Mouse (Mus musculus): ENCODE results near the gene Ak7. TPM values are rescaled to one million over a fixed set of nuclear protein-coding genes. Genes with fewer than 3 reads are reported as not detected.

Ak7 gene
- polyA plus RNA-seq, 1 experiment from 2014 or later, result 4.1 TPM

- WGBS, result 68% methylated on average over 10 of the region's 10 CpGs
- ATAC-seq (replicated peaks; ENCODE audit: low FRiP score, low read depth), result no peak
These were observed 63.9 kb downstream of the Ak7 start for GRCm38 (mm10) chr12:105769700-105770099.

GRCm38 (mm10) chr12:105774871-105775270 lies 69.1 kb downstream of the Ak7 start:
- Histone ChIP-seq H3K4me2 (ENCODE audit: low read length) (no peak overlapping the region), H3K9ac (ENCODE audit: low read depth, low read length) (no peak overlapping the region), H3K27ac (no peak overlapping the region), H3K4me3 (replicated peaks; ENCODE audit: low read depth, low read length) (no peak overlapping the region), H3K9me3 (replicated peaks; ENCODE audit: low read length) (no peaks in the 10 kb centered on the region), H3K36me3 (ENCODE audit: insufficient read depth, low read length) (no peaks in the 10 kb centered on the region), H3K27me3 (ENCODE audit: insufficient read depth, low read length) (no peaks in the 10 kb centered on the region), H3K4me1 (replicated peaks; ENCODE audit: insufficient read depth, low read length) (no peaks in the 10 kb centered on the region)
- DNase-seq (ENCODE audit: low spot score) (peak; percentile 58), ATAC-seq (replicated peaks; ENCODE audit: low FRiP score, low read depth) (no peak)
- WGBS, result 52% methylated on average over 7 of the region's 7 CpGs
- TF ChIP-seq CTCF (IDR thresholded peaks at IDR 0.05; ENCODE audit: low read depth), result no peak

More at GRCm38 (mm10) chr12:105769700-105770099, 63.9 kb downstream of the Ak7 start:
- no peak overlapping the region for H3K4me3 ChIP-seq (replicated peaks; ENCODE audit: low read depth, low read length)
- H3K27me3 ChIP-seq (ENCODE audit: insufficient read depth, low read length), result no peaks in the 10 kb centered on the region
- no peak overlapping the region for H3K9ac ChIP-seq (ENCODE audit: low read depth, low read length)
- no peak overlapping the region for H3K4me2 ChIP-seq (ENCODE audit: low read length)
- no peak overlapping the region for H3K27ac ChIP-seq
- no peak for TF ChIP-seq CTCF (IDR thresholded peaks at IDR 0.05; ENCODE audit: low read depth)
- H3K4me1 ChIP-seq (replicated peaks; ENCODE audit: insufficient read depth, low read length), result no peaks in the 10 kb centered on the region
- no peaks in the 10 kb centered on the region for H3K36me3 ChIP-seq (ENCODE audit: insufficient read depth, low read length)
- H3K9me3 ChIP-seq (replicated peaks; ENCODE audit: low read length), result no peaks in the 10 kb centered on the region
- peak; percentile 25 for DNase-seq (ENCODE audit: low spot score)

GRCm38 (mm10) chr12:105777651-105778050 lies 71.9 kb downstream of the Ak7 start:
- Histone ChIP-seq H3K4me1 (replicated peaks; ENCODE audit: insufficient read depth, low read length) (no peaks in the 10 kb centered on the region), H3K4me2 (ENCODE audit: low read length) (no peak overlapping the region), H3K9ac (ENCODE audit: low read depth, low read length) (no peak overlapping the region), H3K27ac (no peak overlapping the region), H3K9me3 (replicated peaks; ENCODE audit: low read length) (no peaks in the 10 kb centered on the region), H3K4me3 (replicated peaks; ENCODE audit: low read depth, low read length) (no peak overlapping the region), H3K36me3 (ENCODE audit: insufficient read depth, low read length) (no peaks in the 10 kb centered on the region), H3K27me3 (ENCODE audit: insufficient read depth, low read length) (no peaks in the 10 kb centered on the region)
- 94% methylated on average over 4 of the region's 4 CpGs for WGBS
- ATAC-seq (replicated peaks; ENCODE audit: low FRiP score, low read depth), result no peak
- DNase-seq (ENCODE audit: low spot score), result no peak
- TF ChIP-seq CTCF (IDR thresholded peaks at IDR 0.05; ENCODE audit: low read depth), result no peak

- Histone ChIP-seq H3K27me3 (ENCODE audit: insufficient read depth, low read length) (no peaks in the 10 kb centered on the region), H3K4me3 (replicated peaks; ENCODE audit: low read depth, low read length) (peak within 1 kb of the TSS; percentile 97), H3K4me2 (ENCODE audit: low read length) (peak within 1 kb of the TSS; percentile 80), H3K27ac (peak within 1 kb of the TSS; percentile 99), H3K36me3 (ENCODE audit: insufficient read depth, low read length) (no peaks in the 10 kb centered on the region), H3K9ac (ENCODE audit: low read depth, low read length) (peak within 1 kb of the TSS; percentile 98), H3K9me3 (replicated peaks; ENCODE audit: low read length) (no peaks in the 10 kb centered on the region), H3K4me1 (replicated peaks; ENCODE audit: insufficient read depth, low read length) (peaks cover 6% of the 10 kb centered on the region; the same call in 1 of the 2 replicates)
- under 1% methylated on average over 69 of the region's 85 CpGs for WGBS
- no peak for TF ChIP-seq CTCF (IDR thresholded peaks at IDR 0.05; ENCODE audit: low read depth)
- peak; percentile 92 for ATAC-seq (replicated peaks; ENCODE audit: low FRiP score, low read depth)
- peak; percentile 95 for DNase-seq (ENCODE audit: low spot score)
These were observed 78.6 kb downstream of the Ak7 start, which contains the start of gene Papola for GRCm38 (mm10) chr12:105784196-105784999. Papola (plus strand) TSS chr12:105784694.

GRCm38 (mm10) chr12:105785000-105785774 lies 79.4 kb downstream of the Ak7 start:
- Histone ChIP-seq H3K9ac (ENCODE audit: low read depth, low read length) (peak overlapping the region; percentile 98), H3K27me3 (ENCODE audit: insufficient read depth, low read length) (no peaks in the 10 kb centered on the region), H3K4me2 (ENCODE audit: low read length) (peak overlapping the region; percentile 80), H3K27ac (peak overlapping the region; percentile 99), H3K4me3 (replicated peaks; ENCODE audit: low read depth, low read length) (peak overlapping the region; percentile 97), H3K9me3 (replicated peaks; ENCODE audit: low read length) (no peaks in the 10 kb centered on the region), H3K4me1 (replicated peaks; ENCODE audit: insufficient read depth, low read length) (peaks cover 6% of the 10 kb centered on the region; the same call in 1 of the 2 replicates), H3K36me3 (ENCODE audit: insufficient read depth, low read length) (no peaks in the 10 kb centered on the region)
- DNase-seq (ENCODE audit: low spot score) (peak; percentile 74), ATAC-seq (replicated peaks; ENCODE audit: low FRiP score, low read depth) (peak; percentile 74)
- under 1% methylated on average over 48 of the region's 53 CpGs for WGBS
- no peak for TF ChIP-seq CTCF (IDR thresholded peaks at IDR 0.05; ENCODE audit: low read depth)

- WGBS, result 55% methylated on average over 1 of the region's 1 CpGs
- peak overlapping the region; percentile 98; the same call in 1 of the 2 replicates for H3K9ac ChIP-seq (ENCODE audit: low read depth, low read length)
- H3K4me2 ChIP-seq (ENCODE audit: low read length), result peak overlapping the region; percentile 80
- H3K4me1 ChIP-seq (replicated peaks; ENCODE audit: insufficient read depth, low read length), result peaks cover 6% of the 10 kb centered on the region; the same call in 1 of the 2 replicates
- no peak for DNase-seq (ENCODE audit: low spot score)
- no peak for TF ChIP-seq CTCF (IDR thresholded peaks at IDR 0.05; ENCODE audit: low read depth)
- peak overlapping the region; percentile 97 for H3K4me3 ChIP-seq (replicated peaks; ENCODE audit: low read depth, low read length)
- H3K27ac ChIP-seq, result no peak overlapping the region
- no peaks in the 10 kb centered on the region for H3K9me3 ChIP-seq (replicated peaks; ENCODE audit: low read length)
- no peaks in the 10 kb centered on the region for H3K36me3 ChIP-seq (ENCODE audit: insufficient read depth, low read length)
- no peak for ATAC-seq (replicated peaks; ENCODE audit: low FRiP score, low read depth)
- H3K27me3 ChIP-seq (ENCODE audit: insufficient read depth, low read length), result no peaks in the 10 kb centered on the region
These were observed 80.3 kb downstream of the Ak7 start for GRCm38 (mm10) chr12:105786113-105786512.

All from kidney, postnatal 0 days (tissue).